Mouse (Mus musculus) small intestine, adult 2 months (tissue): ENCODE data around the gene Dera. TPM values are rescaled to one million over a fixed set of nuclear protein-coding genes. Genes with fewer than 3 reads are reported as not detected.
"Not testable (repeated sequence)": the region's sequence is repeated elsewhere in the genome, so short reads cannot be mapped to it uniquely, and the experiment has no call there.

ENCODE experiments used
- H3K27ac ChIP-seq: fragments of 200-500 bp; 2 replicates; pipeline ENCODE4 v1.5.1; 2012; ENCODE audit warnings: low read depth, low read length, control low read depth, inconsistent platforms; ENCODE audit not compliant: insufficient read depth
- H3K27me3 ChIP-seq: fragments of 200-500 bp; 2 replicates; pipeline ENCODE4 v1.6.1; 2012; ENCODE audit warnings: mild to moderate bottlenecking, moderate library complexity, low read length, inconsistent platforms; ENCODE audit not compliant: control insufficient read depth, insufficient read depth
- H3K36me3 ChIP-seq: fragments of 200-500 bp; 2 replicates; pipeline ENCODE4 v1.6.1; 2012; ENCODE audit warnings: mild to moderate bottlenecking, low read length, control low read depth, inconsistent platforms; ENCODE audit not compliant: control insufficient read depth, insufficient read depth
- H3K4me1 ChIP-seq: fragments of 200-500 bp; 2 replicates; pipeline ENCODE4 v1.6.1; 2012; ENCODE audit warnings: low read length, inconsistent platforms, mixed read lengths; ENCODE audit not compliant: control insufficient read depth, insufficient read depth, insufficient read length
- H3K4me3 ChIP-seq: fragments of 200-500 bp; 2 replicates; pipeline ENCODE4 v1.5.1; 2012; ENCODE audit warnings: low read depth, mild to moderate bottlenecking, control low read depth, inconsistent platforms, low read length, moderate library complexity
- CTCF ChIP-seq: fragments of 200-500 bp; IDR thresholded peaks from 2 replicates; pipeline ENCODE4 v1.5.1; 2012; ENCODE audit warnings: low read depth, mild to moderate bottlenecking, control low read depth, inconsistent platforms, low read length, moderate library complexity, mixed read lengths; ENCODE audit not compliant: insufficient replicate concordance, insufficient read length; ENCODE audit errors: extremely low read depth
- POLR2A ChIP-seq: fragments of 200-500 bp; IDR thresholded peaks from 2 replicates; pipeline ENCODE4 v1.6.1; 2012; ENCODE audit warnings: low read depth, mild to moderate bottlenecking, control low read depth, inconsistent platforms, low read length, moderate library complexity
- WGBS: fragments of 180-500 bp; shearing (Covaris S2); methylation state at CpG from one replicate; pipeline ENCODE4 v1.1.7; 2018; 5-methylcytosine and 5-hydroxymethylcytosine counted together
- polyA plus RNA-seq: library from polyadenylated mRNA; depleted of rRNA; stranded (reverse); fragments of >200 nt; gene quantifications from 2 replicates; pipeline ENCODE4 v1.2.3, GENCODE M21; 2012; rRNA removed

Gene Dera
- polyA plus RNA-seq: 11.8 and 23.9 TPM in 2 replicates

- peaks cover 15% of the 10 kb centered on the region for H3K4me1 ChIP-seq
- 15% methylated on average over 26 of the region's 26 CpGs for WGBS
- peak within 1 kb of the TSS; percentile 71 for H3K4me3 ChIP-seq
- peaks cover 12% of the 10 kb centered on the region for H3K36me3 ChIP-seq
- H3K27me3 ChIP-seq: no peaks in the 10 kb centered on the region
- peak; percentile 90 for TF ChIP-seq POLR2A
- TF ChIP-seq CTCF: no peak
- H3K27ac ChIP-seq: peak within 1 kb of the TSS; percentile 55
Observed at GRCm38 (mm10) chr6:137754056-137754856, at the start of gene Dera. TSS of gene Dera (plus strand) at chr6:137754546.

GRCm38 (mm10) chr6:137706209-137706608 is 48.1 kb upstream of the Dera start:
- Histone ChIP-seq H3K27me3 (no peaks in the 10 kb centered on the region), H3K36me3 (no peaks in the 10 kb centered on the region), H3K27ac (no peak overlapping the region), H3K4me3 (no peak overlapping the region), H3K4me1 (no peaks in the 10 kb centered on the region; the same call in 1 of the 2 replicates)
- no peak for TF ChIP-seq POLR2A
- TF ChIP-seq CTCF: no peak
- 94% methylated on average over 10 of the region's 10 CpGs for WGBS

GRCm38 (mm10) chr6:137708726-137709405 is 45.5 kb upstream of the Dera start:
- H3K27me3 ChIP-seq, H3K36me3 ChIP-seq, H3K4me1 ChIP-seq, H3K4me3 ChIP-seq, H3K27ac ChIP-seq: not testable (repeated sequence)
- 70% methylated on average over 13 of the region's 13 CpGs for WGBS

- Histone ChIP-seq H3K4me3 (no peak overlapping the region), H3K4me1 (no peaks in the 10 kb centered on the region; the same call in 1 of the 2 replicates), H3K27me3 (no peaks in the 10 kb centered on the region), H3K36me3 (no peaks in the 10 kb centered on the region), H3K27ac (no peak overlapping the region)
- TF ChIP-seq POLR2A: no peak
- no peak for TF ChIP-seq CTCF
- 72% methylated on average over 14 of the region's 14 CpGs for WGBS
Observed at GRCm38 (mm10) chr6:137710179-137711037, 43.9 kb upstream of the Dera start.

GRCm38 (mm10) chr6:137712654-137713309 is 41.6 kb upstream of the Dera start:
- no peak overlapping the region for H3K4me3 ChIP-seq
- H3K27ac ChIP-seq: no peak overlapping the region
- no peaks in the 10 kb centered on the region for H3K36me3 ChIP-seq
- 78% methylated on average over 7 of the region's 7 CpGs for WGBS
- H3K4me1 ChIP-seq: peaks cover 3% of the 10 kb centered on the region; the same call in 1 of the 2 replicates
- H3K27me3 ChIP-seq: no peaks in the 10 kb centered on the region
- TF ChIP-seq POLR2A: no peak
- no peak for TF ChIP-seq CTCF

GRCm38 (mm10) chr6:137713310-137713664 is 41.1 kb upstream of the Dera start:
- H3K27ac ChIP-seq: no peak overlapping the region
- no peaks in the 10 kb centered on the region for H3K27me3 ChIP-seq
- no peak overlapping the region for H3K4me3 ChIP-seq
- 95% methylated on average over 3 of the region's 3 CpGs for WGBS
- H3K4me1 ChIP-seq: peaks cover 3% of the 10 kb centered on the region; the same call in 1 of the 2 replicates
- no peaks in the 10 kb centered on the region for H3K36me3 ChIP-seq
- TF ChIP-seq POLR2A (no peak), CTCF (no peak)
